Mouse (Mus musculus) myocyte (in vitro differentiated cells): Measurements from ENCODE around the gene Rabep1. TPM values are rescaled to one million over a fixed set of nuclear protein-coding genes. Genes with fewer than 3 reads are reported as not detected.
A peak's percentile ranks its signal among the peaks of the same experiment; 100 is the strongest.

Experiments
- H3K27me3 ChIP-seq: one replicate; pipeline ENCODE4 v1.6.1; 2011; ENCODE audit not compliant: control insufficient read depth, insufficient read depth, insufficient read length
- H3K36me3 ChIP-seq: one replicate; pipeline ENCODE4 v1.6.1; 2011; ENCODE audit not compliant: control insufficient read depth, insufficient read depth
- H3K4me2 ChIP-seq: one replicate; pipeline ENCODE4 v1.6.1; 2011; ENCODE audit warnings: low read depth, control low read depth
- H3K4me3 ChIP-seq: one replicate; pipeline ENCODE4 v1.5.1; 2011; ENCODE audit warnings: mild to moderate bottlenecking, control low read depth, moderate library complexity
- H3K79me2 ChIP-seq: one replicate; pipeline ENCODE4 v1.6.1; 2011; ENCODE audit not compliant: control insufficient read depth, insufficient read depth
- H3ac ChIP-seq: one replicate; pipeline ENCODE4 v1.6.1; 2011; ENCODE audit not compliant: control insufficient read depth, insufficient read length
- CEBPB ChIP-seq: IDR thresholded peaks from 2 replicates; pipeline ENCODE4 v1.6.1; 2011; ENCODE audit warnings: mild to moderate bottlenecking, moderate library complexity; ENCODE audit not compliant: poor library complexity, insufficient read depth, severe bottlenecking
- E2F4 ChIP-seq: IDR thresholded peaks from one replicate; pipeline ENCODE4 v1.6.1; 2011; ENCODE audit warnings: mild to moderate bottlenecking, control low read depth, moderate library complexity; ENCODE audit not compliant: insufficient read depth
- MAX ChIP-seq: IDR thresholded peaks from one replicate; pipeline ENCODE4 v1.6.1; 2011; ENCODE audit warnings: low read depth, mild to moderate bottlenecking, control low read depth
- MYOD1 ChIP-seq, 3 experiments: IDR thresholded peaks; one replicate each; pipeline ENCODE4 v1.6.1; 2011; ENCODE audit warnings: control low read depth in 2 of 3, low read depth in 2 of 3, mild to moderate bottlenecking in 2 of 3, moderate library complexity in 1 of 3; ENCODE audit not compliant: insufficient read length in 2 of 3, control insufficient read depth in 1 of 3
- MYOG ChIP-seq, 3 experiments: IDR thresholded peaks; one replicate each; pipeline ENCODE4 v1.6.1; 2011; ENCODE audit warnings: control low read depth in 2 of 3, low read depth in 2 of 3, mild to moderate bottlenecking in 2 of 3; ENCODE audit not compliant: insufficient read length in 2 of 3, control insufficient read depth in 1 of 3, insufficient read depth in 1 of 3
- POLR2A ChIP-seq: IDR thresholded peaks from one replicate; pipeline ENCODE4 v1.6.1; 2011; ENCODE audit warnings: low read depth, mild to moderate bottlenecking, control low read depth, moderate library complexity; ENCODE audit not compliant: insufficient read length
- POLR2AphosphoS2 ChIP-seq: IDR thresholded peaks from one replicate; pipeline ENCODE4 v1.6.1; 2011; ENCODE audit warnings: low read depth, control low read depth; ENCODE audit not compliant: insufficient read length
- REST ChIP-seq: IDR thresholded peaks from one replicate; pipeline ENCODE4 v1.6.1; 2011; ENCODE audit warnings: mild to moderate bottlenecking, control low read depth, moderate library complexity; ENCODE audit not compliant: insufficient read depth, insufficient read length
- SRF ChIP-seq: IDR thresholded peaks from one replicate; pipeline ENCODE4 v1.6.1; 2011; ENCODE audit warnings: low read depth; ENCODE audit not compliant: control insufficient read depth, insufficient read length
- TCF12 ChIP-seq: IDR thresholded peaks from one replicate; pipeline ENCODE4 v1.6.1; 2011; ENCODE audit warnings: mild to moderate bottlenecking, control low read depth; ENCODE audit not compliant: poor library complexity, insufficient read depth, severe bottlenecking
- TCF3 ChIP-seq: IDR thresholded peaks from one replicate; pipeline ENCODE4 v1.6.1; 2011; ENCODE audit warnings: low read depth, control low read depth; ENCODE audit not compliant: insufficient read length
- USF1 ChIP-seq: IDR thresholded peaks from one replicate; pipeline ENCODE4 v1.6.1; 2011; ENCODE audit warnings: low read depth, mild to moderate bottlenecking, control low read depth, moderate library complexity
- polyA plus RNA-seq: library from polyadenylated mRNA; unstranded; fragments of >200 nt; fragmentation: generic; extraction: Trizol; gene quantifications from one replicate; pipeline ENCODE4 v1.2.1, GENCODE M21; 2012; ENCODE audit warnings: missing spikeins

The Rabep1 gene
- polyA plus RNA-seq, 1 experiment: 16.1 TPM

- peak overlapping the region; percentile 78 for H3K4me2 ChIP-seq
- H3K27me3 ChIP-seq: no peaks in the 10 kb centered on the region
- H3K79me2 ChIP-seq: peaks cover 31% of the 10 kb centered on the region
- peak overlapping the region; percentile 73 for H3ac ChIP-seq
- TF ChIP-seq CEBPB: peak; percentile 67; the same call in 1 of the 2 replicates
- TF ChIP-seq USF1: no peak
- no peak for TF ChIP-seq POLR2A
- no peak for TF ChIP-seq POLR2AphosphoS2
- no peak for TF ChIP-seq MYOG (IDR thresholded peaks at IDR 0.05; ENCODE audit: control insufficient read depth in 1 of 3, insufficient read depth in 1 of 3, insufficient read length in 2 of 3, low read depth in 2 of 3)
- TF ChIP-seq E2F4: no peak
- peaks cover 62% of the 10 kb centered on the region for H3K36me3 ChIP-seq
- H3K4me3 ChIP-seq: peak overlapping the region; percentile 91
Observed at GRCm38 (mm10) chr11:70982030-70982429, 137.5 kb downstream of the Rabep1 start.

- no peak for TF ChIP-seq TCF3
- TF ChIP-seq POLR2AphosphoS2: peak; percentile 98
- TF ChIP-seq SRF: peak; percentile 75
- no peak for TF ChIP-seq E2F4
- peak; percentile 50 for TF ChIP-seq MAX
- no peak for TF ChIP-seq CEBPB
- TF ChIP-seq MYOD1 (IDR thresholded peaks at IDR 0.05; ENCODE audit: control insufficient read depth in 1 of 3, insufficient read length in 2 of 3, low read depth in 2 of 3): peak in 1 of 3 experiments; percentile 16
- TF ChIP-seq TCF12: no peak
- TF ChIP-seq MYOG (IDR thresholded peaks at IDR 0.05; ENCODE audit: control insufficient read depth in 1 of 3, insufficient read depth in 1 of 3, insufficient read length in 2 of 3, low read depth in 2 of 3): peak in 2 of 3 experiments; percentile 11 to 15
- peak; percentile 58 for TF ChIP-seq USF1
- TF ChIP-seq POLR2A: peak; percentile 95
- TF ChIP-seq REST: peak; percentile 64
- Histone ChIP-seq H3ac (peak within 1 kb of the TSS; percentile 73), H3K27me3 (no peaks in the 10 kb centered on the region), H3K4me3 (peak within 1 kb of the TSS; percentile 91), H3K36me3 (peaks cover 61% of the 10 kb centered on the region), H3K4me2 (peak within 1 kb of the TSS; percentile 78), H3K79me2 (peaks cover 31% of the 10 kb centered on the region)
Observed at GRCm38 (mm10) chr11:70982557-70983228, 138.1 kb downstream of the Rabep1 start, which contains the start of gene C1qbp. Gene C1qbp (minus strand): TSS chr11:70983026.

Other genes starting within 250 kb of the Rabep1 start
- 0.10 TPM for gene 4930544D05Rik, start 228.9 kb upstream of the Rabep1 start, polyA plus RNA-seq
- 5.3 TPM for gene Chrne, start 225.6 kb upstream of the Rabep1 start, polyA plus RNA-seq
- 0.22 TPM for gene Gp1ba, start 205.7 kb upstream of the Rabep1 start, polyA plus RNA-seq
- gene Rnf167, start 197.5 kb upstream of the Rabep1 start, polyA plus RNA-seq: 16.7 TPM
- gene Slc25a11, start 197.3 kb upstream of the Rabep1 start, polyA plus RNA-seq: 165 TPM
- 2,636 TPM for gene Pfn1, start 190.1 kb upstream of the Rabep1 start, polyA plus RNA-seq
- gene Eno3, start 187.6 kb upstream of the Rabep1 start, polyA plus RNA-seq: 1,792 TPM
- 52.4 TPM for gene Spag7, start 175.4 kb upstream of the Rabep1 start, polyA plus RNA-seq
- 11.9 TPM for gene Camta2, start 156.7 kb upstream of the Rabep1 start, polyA plus RNA-seq
- gene Inca1, start 144.6 kb upstream of the Rabep1 start, polyA plus RNA-seq: 1.1 TPM
- 96.3 TPM for gene Kif1c, start 144.2 kb upstream of the Rabep1 start, polyA plus RNA-seq
- gene Zfp3, start 80.6 kb upstream of the Rabep1 start, polyA plus RNA-seq: 2.7 TPM
- 0.10 TPM for gene Scimp, start 32.2 kb upstream of the Rabep1 start, polyA plus RNA-seq
- 63.5 TPM for gene Nup88, start 125.2 kb downstream of the Rabep1 start, polyA plus RNA-seq
- 28.0 TPM for gene Rpain, start 125.4 kb downstream of the Rabep1 start, polyA plus RNA-seq
- gene C1qbp, start 138.2 kb downstream of the Rabep1 start, polyA plus RNA-seq: 318 TPM
- 9.2 TPM for gene Dhx33, start 159.7 kb downstream of the Rabep1 start, polyA plus RNA-seq
- gene Mis12, start 174.8 kb downstream of the Rabep1 start, polyA plus RNA-seq: 11.0 TPM
- 27.6 TPM for gene Derl2, start 175.1 kb downstream of the Rabep1 start, polyA plus RNA-seq
- 0.11 TPM for gene 6330403K07Rik, start 188.7 kb downstream of the Rabep1 start, polyA plus RNA-seq